In the genomic region with DNA sequence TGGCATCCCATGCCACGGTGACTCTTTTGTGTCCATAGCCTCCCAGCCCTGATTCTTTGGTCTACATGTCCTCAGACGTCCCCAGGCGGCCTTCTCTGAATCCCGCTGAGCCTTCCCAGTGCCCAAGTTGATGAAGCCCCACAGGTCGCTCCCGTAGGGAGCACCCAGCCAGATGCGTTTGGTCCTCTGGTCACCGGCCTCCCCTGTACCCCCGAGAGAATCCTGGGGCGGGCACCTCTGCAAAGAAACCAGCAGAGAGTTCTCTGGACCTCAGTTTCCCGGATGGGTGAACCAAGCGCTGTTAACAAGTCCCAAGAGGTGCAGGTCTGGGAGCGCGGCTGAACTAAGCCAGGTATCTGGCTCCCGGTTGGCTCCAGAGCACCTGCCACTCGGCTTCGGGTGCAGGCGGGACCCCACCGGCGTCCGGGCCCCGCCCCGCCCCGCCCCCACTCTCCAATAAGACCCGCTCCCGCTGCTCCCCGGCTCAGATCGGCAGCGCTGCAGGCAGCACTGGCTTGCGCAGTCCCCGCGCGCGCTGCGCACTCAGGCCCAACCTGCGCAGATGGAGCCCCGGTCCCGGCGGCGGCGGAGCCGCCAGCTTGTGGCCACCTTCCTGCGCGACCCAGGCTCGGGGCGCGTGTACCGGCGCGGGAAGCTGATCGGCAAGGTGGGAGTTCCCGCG, we compare ENCODE assay signal across 7 mouse cellular contexts. TPM values are rescaled to one million over a fixed set of nuclear protein-coding genes. Genes with fewer than 3 reads are reported as not detected.
A peak's percentile ranks its signal among the peaks of the same experiment; 100 is the strongest.
DNase-seq lines count a peak whose midpoint lies in the region; ATAC-seq lines count a peak whose summit lies in the region.

A gene (plus strand): TSS at position 459 of the 682 bp plus-strand sequence.

- intact Hi-C loops in left cerebral cortex, postnatal 25 days (cut with DNase I) = loop anchor here (2.0 kb wide), 1 partner anchor 17 kb away; no protein-coding TSS in a partner anchor
- intact Hi-C loops in left cerebral cortex, postnatal 4 days (cut with DNase I) = no loop called here

- H3K36me3 ChIP-seq in hindbrain, embryonic 11.5 days (ENCODE audit: control insufficient read depth, insufficient read depth, low read length) = no peaks in the 10 kb centered on the region
- no peaks in the 10 kb centered on the region for H3K36me3 ChIP-seq in neural tube, embryonic 13.5 days

- H3K4me2 ChIP-seq in hindbrain, embryonic 11.5 days (replicated peaks; ENCODE audit: low read depth, low read length) = peak within 1 kb of the TSS; percentile 31
- peak within 1 kb of the TSS; percentile 54 for H3K4me2 ChIP-seq in neural tube, embryonic 13.5 days

- H3K27ac ChIP-seq in hindbrain, embryonic 11.5 days (ENCODE audit: low read depth, low read length) = no peak within 1 kb of the TSS
- no peak within 1 kb of the TSS for H3K27ac ChIP-seq in neural tube, embryonic 13.5 days (replicated peaks)

- H3K9ac ChIP-seq in hindbrain, embryonic 11.5 days (ENCODE audit: low read depth, low read length) = no peak within 1 kb of the TSS
- H3K9ac ChIP-seq in neural tube, embryonic 13.5 days = peak within 1 kb of the TSS; percentile 34; the same call in 1 of the 2 replicates

- no peaks in the 10 kb centered on the region for H3K9me3 ChIP-seq in hindbrain, embryonic 11.5 days (ENCODE audit: control insufficient read depth, low read length)
- H3K9me3 ChIP-seq in neural tube, embryonic 13.5 days = no peaks in the 10 kb centered on the region

- peaks cover 6% of the 10 kb centered on the region; the same call in 1 of the 2 replicates for H3K4me1 ChIP-seq in hindbrain, embryonic 11.5 days (replicated peaks; ENCODE audit: control insufficient read depth, insufficient read depth, low read length)
- H3K4me1 ChIP-seq in neural tube, embryonic 13.5 days (replicated peaks) = peaks cover 19% of the 10 kb centered on the region

- H3K4me3 ChIP-seq in hindbrain, embryonic 11.5 days (ENCODE audit: low read depth, low read length) = peak within 1 kb of the TSS; percentile 24
- peak within 1 kb of the TSS; percentile 33 for H3K4me3 ChIP-seq in neural tube, embryonic 13.5 days

- peak in 1 of 2 experiments; percentile 47 for DNase-seq in left cerebral cortex, postnatal 25 days (ENCODE audit: low spot score in 2 of 2)
- no peak for DNase-seq in left cerebral cortex, postnatal 4 days
- peak; percentile 52 to 60 for DNase-seq in cerebellum, postnatal 14 days
- DNase-seq in hindbrain, embryonic 11.5 days (ENCODE audit: low spot score) = peak; percentile 45
- no peak for DNase-seq in urinary bladder, postnatal 14 days (ENCODE audit: low spot score)
- DNase-seq in embryo, embryonic 9.5 days (ENCODE audit: extremely low spot score) = no peak

- peaks cover 84% of the 10 kb centered on the region for H3K27me3 ChIP-seq in hindbrain, embryonic 11.5 days (ENCODE audit: control insufficient read depth, insufficient read depth, low read length)
- H3K27me3 ChIP-seq in neural tube, embryonic 13.5 days = peaks cover 98% of the 10 kb centered on the region

- WGBS in hindbrain, embryonic 11.5 days = under 1% methylated on average over 51 of the region's 53 CpGs
- WGBS in neural tube, embryonic 13.5 days = 3% methylated on average over 53 of the region's 53 CpGs

- no peak for ATAC-seq in hindbrain, embryonic 11.5 days (ENCODE audit: low FRiP score)
- no peak for ATAC-seq in neural tube, embryonic 13.5 days (ENCODE audit: low read depth)

RNA-seq across cellular contexts. Expression of the gene that starts here (rescaled TPM):
- 10 to 100 TPM; 22.6 to 24.9 TPM for total RNA-seq in left cerebral cortex, postnatal 25 days (2021)
- total RNA-seq in left cerebral cortex, postnatal 4 days (2021) = 1 to 10 TPM; 4.2 to 6.1 TPM
- 0.11 and 0.14 TPM in 2 replicates for polyA plus RNA-seq in hindbrain, embryonic 11.5 days (2014; fragmentation: Nextera tagmentation; extraction: Ambion mirVana)
- polyA plus RNA-seq in neural tube, embryonic 13.5 days (2015; fragmentation: Nextera tagmentation; extraction: Ambion mirVana) = 1.0 and 1.5 TPM in 2 replicates

Comparison
In these comparisons a context has a peak if more than half of its experiments do, and no peak if none do; other contexts are left out.
1. Peak in DNase-seq, H3K4me3 ChIP-seq and H3K4me2 ChIP-seq in hindbrain, embryonic 11.5 days; RNA of the gene not detected or under 1 TPM.
2. DNase-seq: peak in cerebellum, postnatal 14 days (2 of 2); none in left cerebral cortex, postnatal 4 days (single experiment), urinary bladder, postnatal 14 days (single experiment) and embryo, embryonic 9.5 days (single experiment).